Mouse (Mus musculus) MEL (cell line): ENCODE data around the gene Limch1. TPM values are rescaled to one million over a fixed set of nuclear protein-coding genes. Genes with fewer than 3 reads are reported as not detected.

Source experiments
- DNase-seq: peaks from one replicate; pipeline ENCODE4 v3.0.0; 2011; ENCODE audit warnings: low read depth, low spot score
- H3K27ac ChIP-seq: 2 replicates; pipeline ENCODE4 v1.5.1; 2012; ENCODE audit warnings: low read depth, mild to moderate bottlenecking, control low read depth, low read length, moderate library complexity; ENCODE audit not compliant: control insufficient read depth
- H3K27me3 ChIP-seq, 2 experiments: fragments of 150-350 bp in 1 of 2; sonication (generic) in 1 of 2; 2 replicates each; pipeline ENCODE4 v1.6.1; 2012; ENCODE audit warnings: low read length in 2 of 2, mild to moderate bottlenecking in 2 of 2, improper control_type of control experiment in 1 of 2, moderate library complexity in 1 of 2; ENCODE audit not compliant: insufficient read depth in 2 of 2, control insufficient read depth in 1 of 2
- H3K36me3 ChIP-seq, 2 experiments: 2 replicates each; pipeline ENCODE4 v1.6.1; 2012 to 2014; ENCODE audit warnings: low read length in 2 of 2, improper control_type of control experiment in 1 of 2, inconsistent platforms in 1 of 2, mild to moderate bottlenecking in 1 of 2; ENCODE audit not compliant: insufficient read depth in 2 of 2, control insufficient read depth in 1 of 2
- H3K4me1 ChIP-seq, 2 experiments: fragments of 150-350 bp in 1 of 2; sonication (generic) in 1 of 2; 2 replicates each; pipeline ENCODE4 v1.6.1; 2012; ENCODE audit warnings: low read length in 2 of 2, improper control_type of control experiment in 1 of 2, mild to moderate bottlenecking in 1 of 2; ENCODE audit not compliant: insufficient read depth in 2 of 2, control insufficient read depth in 1 of 2
- H3K4me3 ChIP-seq, 2 experiments: fragments of 150-350 bp in 1 of 2; sonication (generic) in 1 of 2; 2 replicates each; pipeline ENCODE4 v1.5.1; 2012; ENCODE audit warnings: low read depth in 2 of 2, low read length in 2 of 2, mild to moderate bottlenecking in 2 of 2, moderate library complexity in 2 of 2, control low read depth in 1 of 2, improper control_type of control experiment in 1 of 2; ENCODE audit not compliant: control insufficient read depth in 1 of 2, insufficient read depth in 1 of 2
- H3K79me2 ChIP-seq: 2 replicates; pipeline ENCODE4 v1.6.1; 2012; ENCODE audit warnings: mild to moderate bottlenecking, low read length, moderate library complexity; ENCODE audit not compliant: control insufficient read depth, poor library complexity, insufficient read depth
- H3K9ac ChIP-seq: 2 replicates; pipeline ENCODE4 v1.6.1; 2012; ENCODE audit warnings: low read depth, mild to moderate bottlenecking, control low read depth, low read length, moderate library complexity; ENCODE audit not compliant: control insufficient read depth, poor library complexity, severe bottlenecking
- H3K9me3 ChIP-seq: fragments of 150-350 bp; sonication (generic); replicated peaks from 2 replicates; pipeline ENCODE4 v1.6.1; 2012; ENCODE audit warnings: mild to moderate bottlenecking, low read length, improper control_type of control experiment, moderate library complexity; ENCODE audit not compliant: insufficient read depth
- BHLHE40 ChIP-seq: IDR thresholded peaks from 2 replicates; pipeline ENCODE4 v1.6.1; 2012; ENCODE audit warnings: low read depth, mild to moderate bottlenecking, inconsistent platforms, low read length, improper control_type of control experiment, borderline replicate concordance
- CHD2 ChIP-seq: IDR thresholded peaks from 2 replicates; pipeline ENCODE4 v1.6.1; 2011; ENCODE audit warnings: low read length, improper control_type of control experiment
- CTCF ChIP-seq, 3 experiments: IDR thresholded peaks in 2 of 3; conservative IDR thresholded peaks in 1 of 3; 2 replicates each; pipeline ENCODE4 v1.5.1; 2011 to 2012; ENCODE audit warnings: low read length in 3 of 3, low read depth in 2 of 3, mild to moderate bottlenecking in 2 of 3, improper control_type of control experiment in 1 of 3, inconsistent platforms in 1 of 3, mixed read lengths in 1 of 3, moderate library complexity in 1 of 3; ENCODE audit not compliant: control insufficient read depth in 1 of 3, insufficient read depth in 1 of 3, poor library complexity in 1 of 3, severe bottlenecking in 1 of 3
- ELF1 ChIP-seq: IDR thresholded peaks from 2 replicates; pipeline ENCODE4 v1.6.1; 2014; ENCODE audit warnings: low read depth, mild to moderate bottlenecking, inconsistent platforms, low read length, improper control_type of control experiment, moderate library complexity
- GABPA ChIP-seq: IDR thresholded peaks from 2 replicates; pipeline ENCODE4 v1.6.1; 2012; ENCODE audit warnings: low read depth, mild to moderate bottlenecking, inconsistent platforms, low read length, improper control_type of control experiment, moderate library complexity
- GATA1 ChIP-seq: IDR thresholded peaks from 2 replicates; pipeline ENCODE4 v1.6.1; 2011; ENCODE audit warnings: low read depth, low read length, improper control_type of control experiment
- HCFC1 ChIP-seq: IDR thresholded peaks from 2 replicates; pipeline ENCODE4 v1.6.1; 2012; ENCODE audit warnings: low read depth, mild to moderate bottlenecking, inconsistent platforms, low read length, improper control_type of control experiment, moderate library complexity
- KAT2A ChIP-seq: conservative IDR thresholded peaks from 2 replicates; pipeline ENCODE4 v1.6.1; 2012; ENCODE audit warnings: low read depth, low read length, improper control_type of control experiment, inconsistent platforms
- MAX ChIP-seq: IDR thresholded peaks from 2 replicates; pipeline ENCODE4 v1.6.1; 2011; ENCODE audit warnings: low read length, improper control_type of control experiment
- MAZ ChIP-seq: IDR thresholded peaks from 2 replicates; pipeline ENCODE4 v1.6.1; 2012; ENCODE audit warnings: low read depth, mild to moderate bottlenecking, inconsistent platforms, low read length, improper control_type of control experiment
- MXI1 ChIP-seq: IDR thresholded peaks from 2 replicates; pipeline ENCODE4 v1.6.1; 2011; ENCODE audit warnings: mild to moderate bottlenecking, low read depth, low read length, improper control_type of control experiment
- MYB ChIP-seq: IDR thresholded peaks from 2 replicates; pipeline ENCODE4 v1.6.1; 2011; ENCODE audit warnings: mild to moderate bottlenecking, low read depth, low read length, improper control_type of control experiment
- MYC ChIP-seq: IDR thresholded peaks from 2 replicates; pipeline ENCODE4 v1.6.1; 2011; ENCODE audit warnings: low read depth, mild to moderate bottlenecking, low read length, improper control_type of control experiment, moderate library complexity
- NELFE ChIP-seq: IDR thresholded peaks from 2 replicates; pipeline ENCODE4 v1.6.1; 2011; ENCODE audit warnings: low read depth, low read length, improper control_type of control experiment
- NRF1 ChIP-seq: IDR thresholded peaks from 2 replicates; pipeline ENCODE4 v1.6.1; 2014; ENCODE audit warnings: low read depth, mild to moderate bottlenecking, inconsistent platforms, low read length, improper control_type of control experiment, moderate library complexity; ENCODE audit not compliant: poor library complexity, insufficient read depth, severe bottlenecking
- POLR2A ChIP-seq, 2 experiments: IDR thresholded peaks; 2 replicates each; pipeline ENCODE4 v1.6.1; 2011 to 2012; ENCODE audit warnings: low read length in 2 of 2, mild to moderate bottlenecking in 2 of 2, control low read depth in 1 of 2, improper control_type of control experiment in 1 of 2, low read depth in 1 of 2, moderate library complexity in 1 of 2; ENCODE audit not compliant: control insufficient read depth in 1 of 2, insufficient read depth in 1 of 2, poor library complexity in 1 of 2
- POLR2AphosphoS2 ChIP-seq: IDR thresholded peaks from 2 replicates; pipeline ENCODE4 v1.6.1; 2011; ENCODE audit warnings: low read length, improper control_type of control experiment
- RCOR1 ChIP-seq: IDR thresholded peaks from 2 replicates; pipeline ENCODE4 v1.6.1; 2012; ENCODE audit warnings: low read depth, mild to moderate bottlenecking, inconsistent platforms, low read length, improper control_type of control experiment
- SIN3A ChIP-seq: IDR thresholded peaks from 2 replicates; pipeline ENCODE4 v1.6.1; 2012; ENCODE audit warnings: low read length, improper control_type of control experiment, inconsistent platforms
- SMC3 ChIP-seq: IDR thresholded peaks from 2 replicates; pipeline ENCODE4 v1.6.1; 2011; ENCODE audit warnings: low read depth, low read length, improper control_type of control experiment
- TCF12 ChIP-seq: IDR thresholded peaks from 2 replicates; pipeline ENCODE4 v1.6.1; 2014; ENCODE audit warnings: low read depth, mild to moderate bottlenecking, inconsistent platforms, low read length, improper control_type of control experiment, moderate library complexity
- UBTF ChIP-seq: IDR thresholded peaks from 2 replicates; pipeline ENCODE4 v1.6.1; 2012; ENCODE audit warnings: low read depth, mild to moderate bottlenecking, inconsistent platforms, low read length, improper control_type of control experiment, moderate library complexity, borderline replicate concordance; ENCODE audit not compliant: insufficient read depth
- ZNF384 ChIP-seq: IDR thresholded peaks from 2 replicates; pipeline ENCODE4 v1.6.1; 2012; ENCODE audit warnings: low read depth, mild to moderate bottlenecking, inconsistent platforms, low read length, improper control_type of control experiment
- polyA plus RNA-seq, 2 experiments: library from polyadenylated mRNA; stranded (reverse) in 1 of 2; unstranded in 1 of 2; fragments of >175 nt in 1 of 2; fragments of >200 nt in 1 of 2; gene quantifications; 2 replicates each; pipeline versions ENCODE4 v1.2.1 to v1.2.4; 2012; ENCODE audit warnings: low replicate concordance in 2 of 2, low read depth in 1 of 2; ENCODE audit not compliant: insufficient read length in 2 of 2, insufficient read depth in 1 of 2, missing spikeins in 1 of 2
- total RNA-seq: library from RNA; depleted of rRNA; stranded (reverse); fragments of 300-350 nt; gene quantifications from 2 replicates; pipeline ENCODE4 v1.2.3, GENCODE M21; 2012

Gene Limch1
- total and polyA plus RNA-seq, 3 experiments = not detected

GRCm38 (mm10) chr5:66997600-66997930, 251.9 kb downstream of the Limch1 start:
- H3K27ac ChIP-seq = no peak overlapping the region
- no peak overlapping the region for H3K9ac ChIP-seq
- H3K79me2 ChIP-seq = no peaks in the 10 kb centered on the region
- H3K4me3 ChIP-seq = no peak overlapping the region
- TF ChIP-seq HCFC1 = no peak
- TF ChIP-seq GABPA = no peak
- TF ChIP-seq MYC = no peak
- TF ChIP-seq MXI1 = no peak
- TF ChIP-seq MAX = no peak
- no peak for TF ChIP-seq MAZ
- no peak for TF ChIP-seq CTCF (IDR thresholded peaks at IDR 0.05 in 2 of 3, conservative IDR thresholded peaks at IDR 0.05 in 1 of 3; ENCODE audit: control insufficient read depth in 1 of 3, insufficient read depth in 1 of 3, low read depth in 2 of 3, low read length in 3 of 3, poor library complexity in 1 of 3, severe bottlenecking in 1 of 3)
- no peak for TF ChIP-seq KAT2A
- TF ChIP-seq TCF12 = no peak
- no peak for TF ChIP-seq CHD2
- no peak for TF ChIP-seq NELFE
- no peak for TF ChIP-seq RCOR1
- TF ChIP-seq GATA1 = no peak
- TF ChIP-seq POLR2A (IDR thresholded peaks at IDR 0.05; ENCODE audit: control insufficient read depth in 1 of 2, insufficient read depth in 1 of 2, low read depth in 1 of 2, low read length in 2 of 2, poor library complexity in 1 of 2) = no peak
- TF ChIP-seq BHLHE40 = no peak
- TF ChIP-seq POLR2AphosphoS2 = no peak
- TF ChIP-seq MYB = no peak
- TF ChIP-seq ZNF384 = no peak
- TF ChIP-seq UBTF = no peak
- no peak for TF ChIP-seq SIN3A
- no peaks in the 10 kb centered on the region for H3K27me3 ChIP-seq
- no peak for DNase-seq
- no peaks in the 10 kb centered on the region for H3K9me3 ChIP-seq
- no peaks in the 10 kb centered on the region for H3K4me1 ChIP-seq
- H3K36me3 ChIP-seq = no peaks in the 10 kb centered on the region

- Histone ChIP-seq H3K9me3 (no peaks in the 10 kb centered on the region), H3K27me3 (no peaks in the 10 kb centered on the region), H3K27ac (no peak overlapping the region), H3K79me2 (no peaks in the 10 kb centered on the region), H3K36me3 (no peaks in the 10 kb centered on the region), H3K4me1 (no peaks in the 10 kb centered on the region), H3K9ac (no peak overlapping the region), H3K4me3 (no peak overlapping the region)
- DNase-seq = no peak
- TF ChIP-seq MYC (no peak), ELF1 (no peak), CTCF (IDR thresholded peaks at IDR 0.05 in 2 of 3, conservative IDR thresholded peaks at IDR 0.05 in 1 of 3; ENCODE audit: control insufficient read depth in 1 of 3, insufficient read depth in 1 of 3, low read depth in 2 of 3, low read length in 3 of 3, poor library complexity in 1 of 3, severe bottlenecking in 1 of 3) (no peak), UBTF (no peak), SMC3 (no peak), POLR2A (IDR thresholded peaks at IDR 0.05; ENCODE audit: control insufficient read depth in 1 of 2, insufficient read depth in 1 of 2, low read depth in 1 of 2, low read length in 2 of 2, poor library complexity in 1 of 2) (no peak), MXI1 (no peak), NRF1 (no peak), RCOR1 (no peak), POLR2AphosphoS2 (no peak), KAT2A (no peak), BHLHE40 (no peak)
- TF ChIP-seq, all 39 proteins: peak for 0
Observed at GRCm38 (mm10) chr5:66998341-66998740, 252.7 kb downstream of the Limch1 start.
